Mouse (Mus musculus): ENCODE measurements around the gene Clic6.

DNA sequence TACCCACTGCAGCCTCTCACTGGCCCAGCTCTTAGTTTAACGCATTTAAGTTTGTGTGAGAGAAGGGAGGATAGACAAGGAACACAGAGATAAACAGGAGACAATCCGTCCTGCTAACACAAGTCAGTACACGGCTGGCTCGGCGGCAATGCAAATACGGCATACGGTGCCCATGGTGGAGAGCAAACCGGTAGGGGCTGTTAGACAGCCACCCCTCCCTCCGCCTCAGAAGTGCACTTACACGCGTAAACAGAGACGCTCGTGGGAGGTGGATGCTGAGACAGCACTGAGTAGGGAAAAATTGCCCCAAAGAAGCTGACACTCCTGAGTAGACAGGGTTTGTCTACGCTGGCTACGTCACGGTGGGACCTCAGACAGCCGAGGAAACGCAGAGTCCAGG is 31.0 kb upstream of the Clic6 start:
- TF ChIP-seq POLR2A (IDR thresholded peaks at IDR 0.05; ENCODE audit: insufficient read depth, low read length) = no peak
- no peak for TF ChIP-seq CTCF (IDR thresholded peaks at IDR 0.05; ENCODE audit: low read depth, low read length)
- no peak for TF ChIP-seq EP300 (IDR thresholded peaks at IDR 0.05; ENCODE audit: insufficient read depth, low read depth, low read length)

Measured in ES-Bruce4 (cell line).